Mouse (Mus musculus): ENCODE measurements around the gene Sh3pxd2b.
A peak's percentile ranks its signal among the peaks of the same experiment; 100 is the strongest.

The Sh3pxd2b gene

DNA sequence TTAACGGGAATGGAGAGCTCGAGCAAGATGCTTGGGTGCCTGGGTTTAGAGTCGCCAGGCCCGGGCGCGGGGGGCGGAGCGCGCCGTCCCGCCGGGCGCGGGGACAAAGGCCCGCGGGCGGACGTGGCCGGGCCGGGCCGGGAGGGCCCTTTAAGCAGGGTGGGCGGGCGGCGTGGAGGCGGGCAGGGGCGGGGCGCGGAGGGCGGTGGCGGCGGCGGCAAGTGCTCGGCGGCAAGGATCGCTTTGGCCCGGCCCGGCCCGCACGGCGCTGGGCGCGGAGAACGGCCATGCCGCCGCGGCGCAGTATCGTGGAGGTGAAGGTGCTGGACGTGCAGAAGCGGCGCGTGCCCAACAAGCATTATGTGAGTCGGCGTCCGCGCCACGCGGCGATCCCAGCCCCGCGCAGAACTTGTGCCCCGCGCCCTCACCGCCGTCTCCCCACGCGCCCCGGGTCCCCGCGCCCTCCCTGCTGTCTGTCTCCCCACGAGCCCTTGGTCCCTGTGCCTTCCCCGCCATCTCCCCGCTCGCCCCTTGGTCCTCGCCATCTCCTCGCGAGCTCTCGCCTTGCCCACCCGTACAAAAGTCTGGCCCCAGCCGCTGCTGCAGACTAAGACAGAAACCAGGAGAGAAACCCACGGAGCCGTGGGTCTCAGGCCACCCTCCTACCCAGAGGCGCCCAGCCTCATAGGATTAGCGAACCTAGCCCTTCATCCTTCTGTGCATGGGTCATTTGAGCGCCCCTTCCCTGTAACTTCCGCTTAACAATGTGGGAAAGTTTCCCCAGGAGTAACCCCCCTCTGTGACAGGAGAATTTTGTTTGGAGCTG is at the start of gene Sh3pxd2b:
TSS of gene Sh3pxd2b (plus strand) at position 214 of the 826 bp plus-strand sequence.
- peak; percentile 68 for DNase-seq (ENCODE audit: low spot score)

DNA sequence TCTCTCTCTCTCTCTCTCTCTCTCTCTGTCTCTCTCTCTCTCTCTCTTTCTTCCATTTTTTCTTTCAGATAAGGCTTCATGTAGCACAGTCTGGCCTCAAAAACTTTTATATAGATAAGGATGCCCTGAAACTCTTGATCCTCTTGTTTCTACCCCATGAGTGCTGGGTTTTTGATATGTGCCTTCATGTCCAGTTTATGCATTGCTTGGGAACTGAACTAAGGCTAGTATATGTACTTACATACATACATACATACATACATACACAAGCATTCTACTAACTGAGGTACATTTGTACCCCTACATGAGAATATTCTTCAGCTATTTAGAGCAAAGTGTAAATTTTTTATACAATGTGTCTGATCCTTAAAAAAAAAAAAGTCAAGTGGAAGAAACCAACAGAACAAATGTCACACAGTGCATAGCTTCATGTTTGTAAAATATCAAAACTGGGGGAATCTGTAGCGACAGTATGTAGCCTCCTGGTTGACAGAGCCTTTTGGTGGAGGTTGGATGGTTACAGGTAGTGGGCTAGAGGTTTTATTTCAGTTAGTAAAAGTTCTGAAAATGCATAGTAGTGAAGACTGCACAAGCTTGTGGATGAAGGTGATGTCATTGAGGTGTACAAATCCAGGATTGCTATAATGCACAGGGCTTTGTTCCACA is 49.6 kb upstream of the Sh3pxd2b start:
- DNase-seq (ENCODE audit: low spot score): no peak

DNA sequence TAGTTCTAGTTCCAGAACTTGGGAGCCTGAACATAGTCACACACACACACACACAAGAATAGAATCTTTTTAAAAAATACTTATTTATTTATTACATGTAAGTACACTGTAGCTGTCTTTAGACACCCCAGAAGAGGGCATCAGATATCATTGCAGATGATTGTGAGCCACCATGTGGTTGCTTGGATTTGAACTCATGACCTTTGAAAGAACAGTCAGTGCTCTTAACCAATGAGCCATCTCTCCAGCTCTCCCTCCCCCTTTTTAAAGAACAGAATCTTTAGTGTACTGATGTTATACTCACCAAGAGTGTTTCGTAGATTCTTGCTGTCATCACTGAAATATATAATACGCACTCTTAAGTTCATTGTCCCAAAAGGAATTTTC is 49.1 kb upstream of the Sh3pxd2b start:
- DNase-seq (ENCODE audit: low spot score): no peak

DNA sequence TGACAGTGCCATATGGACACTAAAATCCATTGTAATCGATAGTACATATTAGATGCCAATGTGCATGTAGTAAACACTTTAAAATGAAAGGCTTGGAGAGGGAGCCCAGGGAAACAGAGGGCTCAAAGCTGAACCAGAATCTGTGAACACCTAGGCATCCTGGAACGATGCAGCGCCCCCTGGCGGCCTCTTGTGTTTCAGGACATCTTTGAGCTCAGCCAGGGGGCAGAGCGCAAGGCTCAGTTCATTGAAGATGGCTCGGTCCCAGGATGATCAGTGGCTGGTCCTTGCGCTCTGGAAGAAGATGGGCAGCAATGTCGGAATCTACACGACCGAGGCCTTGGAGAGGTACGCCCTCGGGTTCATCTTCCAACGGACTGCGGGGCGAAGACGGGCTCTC is 47.8 kb upstream of the Sh3pxd2b start, which contains the start of gene Hbq1a:
TSS of gene Hbq1a (plus strand) at position 205 of the 400 bp plus-strand sequence.
- DNase-seq (ENCODE audit: low spot score): peak; percentile 41

DNA sequence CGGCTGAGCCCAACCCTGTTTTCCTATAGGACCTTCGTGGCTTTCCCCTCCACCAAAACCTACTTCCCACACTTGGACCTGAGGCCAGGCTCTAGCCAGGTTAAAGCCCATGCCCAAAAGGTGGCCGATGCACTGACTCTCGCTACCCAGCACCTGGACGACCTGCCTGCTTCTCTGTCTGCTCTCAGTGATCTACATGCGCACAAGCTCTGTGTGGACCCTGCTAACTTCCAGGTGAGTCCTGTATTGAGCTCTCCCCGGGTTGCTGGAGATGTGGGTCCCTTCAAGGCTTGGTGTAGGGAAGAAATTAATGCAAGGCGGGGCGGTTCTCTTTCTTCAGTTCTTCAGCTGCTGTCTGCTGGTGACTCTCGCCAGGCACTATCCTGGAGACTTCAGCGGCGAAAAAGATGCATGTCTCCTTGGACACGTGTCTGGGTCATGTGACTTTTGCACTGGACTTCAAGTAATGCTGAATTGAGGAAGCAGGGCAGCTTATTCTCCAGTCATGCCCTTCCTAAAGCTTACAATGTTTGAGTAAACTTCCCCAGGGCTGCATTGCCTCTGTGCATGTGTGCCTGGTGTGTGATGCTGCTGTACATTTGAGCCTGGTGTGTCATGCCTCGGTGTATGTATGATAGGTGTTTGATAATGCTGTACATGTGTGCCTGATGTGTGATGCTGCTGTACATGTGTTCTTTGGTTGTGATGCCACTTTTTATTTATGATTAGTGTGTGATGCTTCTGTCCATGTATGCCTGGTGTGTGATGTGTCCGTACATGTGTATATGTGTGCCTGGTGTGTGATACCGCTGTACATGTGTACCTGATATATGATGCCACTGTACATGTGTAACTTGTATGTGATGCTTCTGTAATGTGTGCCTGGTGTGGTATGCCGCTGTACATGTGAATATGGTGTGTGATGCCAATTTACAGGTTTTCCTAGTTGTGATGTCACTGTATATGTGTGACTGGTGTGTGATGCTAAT is 47.0 kb upstream of the Sh3pxd2b start:
- no peak for DNase-seq (ENCODE audit: low spot score)

DNA sequence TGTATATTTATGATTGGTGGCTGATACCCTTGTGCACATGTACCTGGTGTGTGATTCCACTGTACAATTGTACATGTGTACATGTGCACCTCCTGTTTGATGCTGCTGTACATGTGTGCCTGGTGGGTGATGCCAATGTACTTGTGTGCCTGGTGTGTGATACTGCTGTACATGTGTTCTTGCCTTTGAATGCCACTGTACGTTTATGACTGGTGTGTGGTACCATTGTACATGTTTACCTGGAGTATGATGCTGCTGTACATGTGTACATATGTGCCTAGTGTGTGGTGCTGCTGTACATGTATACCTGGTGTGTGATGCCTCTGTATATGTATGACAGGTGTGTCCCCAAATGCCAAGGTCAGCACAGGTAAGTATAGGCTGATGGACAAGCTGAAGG is 46.1 kb upstream of the Sh3pxd2b start:
- no peak for DNase-seq (ENCODE audit: low spot score)

DNA sequence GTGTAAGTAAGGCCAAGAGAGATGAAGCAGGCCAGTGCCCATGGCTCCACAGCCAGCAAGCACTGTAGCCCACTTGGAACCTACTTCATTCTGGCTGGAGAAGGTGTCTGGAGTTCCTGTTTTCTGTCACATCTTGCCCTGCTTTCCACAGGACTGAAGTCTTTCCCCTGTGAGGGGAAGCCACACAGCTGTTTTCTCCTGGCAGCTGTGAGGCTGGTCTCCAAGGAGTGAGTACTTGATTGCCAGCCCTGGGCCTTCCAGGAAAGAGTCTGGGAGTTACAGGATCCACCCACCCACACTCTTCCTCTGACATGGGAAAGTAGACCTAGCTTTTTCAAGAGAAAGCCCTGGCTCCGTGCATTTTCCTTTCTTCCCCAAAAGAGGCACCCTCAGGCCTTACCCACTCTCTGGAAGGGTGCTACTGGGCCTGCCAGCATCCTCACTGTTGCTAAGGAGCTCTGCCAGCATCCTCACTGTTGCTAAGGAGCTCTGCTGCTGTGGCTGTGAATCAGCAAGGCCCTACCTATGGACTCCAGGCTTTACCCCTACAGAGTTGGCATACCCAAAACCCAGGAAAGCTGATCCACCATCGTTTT is 44.7 kb upstream of the Sh3pxd2b start:
- DNase-seq (ENCODE audit: low spot score): no peak

DNA sequence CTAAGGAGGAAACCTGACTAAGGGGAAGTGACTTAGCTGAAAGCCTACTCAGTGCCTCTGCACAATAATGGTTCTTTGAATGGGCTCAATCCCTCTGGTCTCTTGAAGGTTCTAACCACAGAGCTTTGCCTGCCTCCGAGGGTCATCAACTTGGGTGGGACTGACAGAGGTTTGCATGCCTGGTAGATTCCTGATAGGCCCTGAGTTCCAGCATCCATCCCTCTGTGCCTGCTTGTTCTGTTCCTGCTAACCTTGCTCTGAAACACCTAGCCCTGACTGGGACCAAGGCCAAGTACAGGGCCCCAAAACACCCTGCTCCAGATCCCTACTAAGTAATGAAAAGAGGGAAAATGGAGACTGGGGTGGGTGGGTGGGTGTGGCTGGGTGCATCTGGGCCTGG is 44.2 kb upstream of the Sh3pxd2b start:
- no peak for DNase-seq (ENCODE audit: low spot score)

DNA sequence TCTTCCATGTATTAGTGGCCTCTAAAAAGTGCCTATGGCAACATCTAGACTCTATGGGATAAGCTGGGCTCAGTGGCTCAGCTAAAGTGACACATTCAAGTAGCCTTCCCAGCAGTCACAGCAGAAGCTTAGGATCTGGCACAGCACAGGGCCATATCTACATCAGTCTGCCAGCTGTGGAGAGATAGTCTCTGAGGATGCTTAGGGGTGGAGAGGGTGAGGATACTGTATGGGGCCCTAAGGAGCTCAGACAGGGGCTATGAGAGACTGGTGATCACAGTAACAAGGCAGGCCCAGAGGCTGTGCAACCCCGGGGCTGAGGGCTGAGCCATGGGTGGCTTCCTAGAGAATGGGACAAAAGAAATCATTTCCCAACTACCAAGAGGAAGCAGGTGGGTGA is 40.6 kb upstream of the Sh3pxd2b start:
- DNase-seq (ENCODE audit: low spot score): no peak

DNA sequence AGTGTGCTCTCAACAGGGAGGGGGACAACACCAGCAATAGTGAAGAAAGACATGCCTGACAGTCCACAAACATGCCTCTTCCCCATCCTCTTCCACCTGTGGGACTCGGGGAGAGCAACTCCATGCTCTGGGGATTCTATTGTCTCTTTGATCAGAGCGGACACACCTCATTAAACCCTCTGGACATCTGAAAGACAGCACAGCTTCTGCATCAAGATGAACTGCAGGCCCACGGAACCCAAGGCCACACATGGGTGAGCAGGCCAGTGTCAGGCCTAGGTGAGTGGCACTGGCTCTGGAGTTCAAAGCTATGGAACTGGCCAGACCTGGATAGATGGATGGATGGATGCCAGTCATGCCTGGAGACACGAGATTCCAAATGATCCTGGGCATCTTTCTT is 38.2 kb upstream of the Sh3pxd2b start:
- DNase-seq (ENCODE audit: low spot score): no peak

DNA sequence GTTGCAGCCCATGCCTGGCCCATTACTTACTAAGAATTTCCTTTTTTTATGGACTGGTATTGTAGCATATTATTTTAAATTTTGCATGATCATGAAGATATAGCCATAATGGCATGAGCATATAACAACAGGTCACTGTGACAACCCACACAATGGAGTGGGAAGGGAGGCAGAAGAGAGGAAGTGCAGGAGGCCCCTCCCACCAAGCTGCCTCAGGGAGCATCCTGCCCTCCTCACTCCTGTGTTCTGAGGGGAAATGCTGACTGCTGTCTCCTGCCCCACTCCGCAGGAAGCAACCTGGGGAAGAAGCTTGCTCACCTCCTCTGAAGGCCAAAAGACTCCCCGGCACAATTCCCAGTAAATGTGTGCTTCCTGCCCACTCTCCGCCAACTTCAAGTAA is 37.7 kb upstream of the Sh3pxd2b start:
- DNase-seq (ENCODE audit: low spot score): no peak

DNA sequence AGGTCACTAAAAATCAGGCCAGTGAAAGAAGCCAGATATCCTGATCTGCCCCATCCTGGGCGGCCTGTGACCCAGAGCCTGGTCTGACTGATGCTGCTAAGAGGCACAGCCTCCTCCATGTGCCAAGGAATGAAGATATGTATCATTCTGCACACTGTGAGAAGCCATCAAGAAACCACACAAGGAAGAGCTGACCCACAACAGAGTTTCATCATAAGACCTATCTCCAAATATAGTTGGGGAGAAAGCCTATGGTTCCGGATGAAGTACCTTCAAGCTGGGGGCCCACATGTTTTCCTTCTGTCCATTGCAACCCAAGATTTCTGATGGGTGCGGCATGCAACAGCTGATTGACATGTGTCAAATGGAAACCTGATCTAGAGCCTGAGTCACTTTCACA is 31.6 kb upstream of the Sh3pxd2b start:
- no peak for DNase-seq (ENCODE audit: low spot score)

DNA sequence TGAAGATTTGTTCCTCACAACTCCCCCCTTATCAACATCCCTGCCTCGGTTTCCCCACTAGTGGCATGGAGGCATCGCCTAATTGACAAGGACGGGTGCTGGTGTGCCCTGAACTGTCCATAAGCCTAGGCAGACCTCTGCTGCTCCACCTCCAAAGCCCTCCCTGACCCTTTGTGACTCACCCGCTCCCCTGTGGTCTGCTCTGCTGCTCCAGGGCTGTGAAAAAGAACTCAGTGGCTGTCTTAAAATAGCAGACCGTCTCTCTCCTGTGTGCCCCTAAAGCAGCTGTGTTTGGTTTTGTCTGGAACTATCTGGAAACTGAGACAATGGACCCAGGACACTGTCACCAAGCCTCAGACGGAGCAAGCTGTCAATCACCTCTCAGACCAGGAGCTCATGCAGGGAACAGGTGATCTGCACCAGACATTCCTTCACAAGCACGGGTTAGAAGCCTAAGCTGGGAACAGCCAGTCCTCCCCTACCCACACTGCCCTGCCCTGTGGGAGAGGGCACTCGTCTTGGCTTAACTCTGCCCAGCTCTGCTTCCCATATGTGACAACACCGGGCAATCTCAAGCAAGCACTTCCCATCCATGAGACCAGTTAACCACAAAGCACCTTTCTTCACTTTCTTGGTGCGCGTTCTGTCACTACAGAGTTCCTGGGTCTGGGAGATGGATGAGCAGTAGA is 27.0 kb upstream of the Sh3pxd2b start:
- DNase-seq (ENCODE audit: low spot score): no peak

DNA sequence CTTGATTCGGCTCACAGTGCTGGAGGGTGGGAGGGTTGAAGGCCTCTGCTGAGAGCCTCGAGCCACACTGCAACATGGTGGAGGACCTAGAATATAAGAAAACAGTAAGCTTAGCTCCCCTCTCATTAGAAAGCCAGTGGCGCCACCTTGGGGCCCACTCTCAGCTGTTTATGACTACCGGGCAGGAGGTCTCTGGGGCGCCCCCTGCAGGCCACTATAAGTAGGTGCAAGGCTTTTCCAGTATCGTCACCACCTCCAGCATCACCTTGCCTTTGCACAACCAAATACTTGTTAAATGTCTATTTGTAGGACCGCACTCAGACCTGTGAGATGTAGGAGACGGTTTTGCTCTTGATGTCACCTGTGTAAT is 26.4 kb upstream of the Sh3pxd2b start:
- peak; percentile 83 for DNase-seq (ENCODE audit: low spot score)

DNA sequence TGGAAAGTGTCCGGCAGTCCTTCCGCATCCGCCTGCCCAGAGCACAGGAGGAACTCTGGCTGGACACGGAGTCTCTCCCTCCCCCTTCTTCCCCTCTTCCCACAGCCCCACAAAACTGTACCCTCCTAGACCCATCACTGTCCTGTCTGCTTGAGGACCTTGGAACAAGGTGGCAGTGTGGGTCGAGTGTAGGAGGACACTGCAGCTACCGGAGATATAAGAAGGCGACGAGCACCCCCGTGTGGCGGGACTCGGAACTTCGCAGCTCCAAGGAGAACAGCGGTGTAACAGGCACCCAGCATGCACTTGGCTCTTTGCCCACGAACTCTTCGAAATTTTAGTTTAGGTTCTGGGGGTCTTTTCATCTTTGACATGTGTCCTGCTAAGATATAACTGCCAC is 23.0 kb upstream of the Sh3pxd2b start:
- DNase-seq (ENCODE audit: low spot score): peak; percentile 94

DNA sequence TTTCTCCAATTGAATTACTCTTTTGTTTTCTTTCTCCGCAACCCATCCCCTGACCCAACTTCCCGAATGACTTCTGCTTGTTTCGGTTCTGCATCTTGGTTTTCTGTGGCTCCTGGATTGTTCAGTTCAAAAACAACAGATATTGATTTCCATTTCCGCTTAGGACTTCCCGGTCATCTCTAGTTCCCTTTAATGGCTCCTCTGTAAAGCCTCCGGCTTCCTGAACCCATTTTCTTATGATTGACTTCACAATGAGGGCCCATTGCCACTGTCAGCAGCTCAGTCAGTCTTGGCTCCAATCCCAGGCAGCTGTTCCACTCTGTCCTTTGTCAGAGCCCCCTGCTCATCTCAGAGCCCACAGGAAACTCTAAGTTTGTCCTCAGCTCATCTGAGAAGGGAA is 16.5 kb upstream of the Sh3pxd2b start:
- DNase-seq (ENCODE audit: low spot score): no peak

DNA sequence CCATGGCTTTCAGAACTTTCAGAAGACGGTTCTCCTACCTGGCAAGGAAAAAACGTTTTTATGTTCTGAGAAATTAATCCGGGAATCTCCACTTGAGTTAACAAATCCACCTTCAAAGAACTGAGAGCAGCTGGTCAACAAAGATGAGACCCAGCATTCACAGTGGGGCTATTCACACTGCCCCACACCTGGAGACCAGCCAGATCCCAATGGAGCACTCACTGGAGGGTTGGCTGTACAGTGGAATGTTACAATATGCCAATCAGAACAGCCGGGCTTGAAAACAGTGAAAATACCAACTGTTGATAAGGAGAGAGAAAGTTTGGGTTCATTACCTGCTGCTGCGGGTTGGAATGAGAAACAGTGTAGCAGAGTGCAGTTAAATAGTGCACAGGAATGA is 15.8 kb upstream of the Sh3pxd2b start:
- DNase-seq (ENCODE audit: low spot score): no peak

DNA sequence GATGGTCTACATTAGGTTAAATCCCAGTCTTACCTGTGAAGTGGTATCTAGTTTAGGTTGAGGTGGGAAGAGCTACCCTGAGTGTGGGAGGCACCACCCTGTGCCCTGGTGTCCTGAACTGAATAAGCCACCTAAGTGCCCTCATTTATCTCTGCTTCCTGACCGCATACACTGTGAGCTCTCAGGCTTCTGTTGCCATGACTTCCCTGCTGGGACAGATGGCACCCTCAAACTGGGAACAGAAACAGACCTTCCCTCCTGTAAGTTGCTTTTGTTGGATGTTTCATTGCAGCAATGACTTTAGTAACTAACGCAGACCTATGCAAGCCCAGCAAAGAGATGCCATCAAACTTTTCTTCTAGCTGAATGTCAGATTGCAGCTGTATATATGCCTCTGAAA is 14.4 kb upstream of the Sh3pxd2b start:
- no peak for DNase-seq (ENCODE audit: low spot score)

DNA sequence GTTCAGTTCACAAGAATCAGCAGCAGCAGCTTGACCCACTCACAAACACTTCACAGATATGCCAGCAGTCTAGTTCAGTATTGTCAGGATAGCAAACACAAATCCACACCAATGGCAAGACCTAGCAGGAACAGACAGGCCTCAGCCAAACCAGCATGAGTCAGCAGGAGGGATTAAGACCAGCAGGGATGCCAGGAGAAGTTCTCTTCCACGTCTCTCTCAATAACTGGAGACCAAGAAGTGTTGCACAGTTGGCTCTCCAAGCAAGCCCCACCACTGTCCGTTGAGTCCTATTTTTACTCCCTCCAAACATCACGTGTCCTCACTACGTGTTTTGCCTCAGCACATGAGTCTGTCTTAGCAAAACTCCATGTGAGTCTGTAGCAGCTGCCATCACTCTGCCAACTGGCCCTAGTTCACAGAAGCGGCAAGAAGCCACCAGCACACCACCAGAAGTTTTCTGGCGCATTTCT is 11.1 kb upstream of the Sh3pxd2b start:
- no peak for DNase-seq (ENCODE audit: low spot score)

DNA sequence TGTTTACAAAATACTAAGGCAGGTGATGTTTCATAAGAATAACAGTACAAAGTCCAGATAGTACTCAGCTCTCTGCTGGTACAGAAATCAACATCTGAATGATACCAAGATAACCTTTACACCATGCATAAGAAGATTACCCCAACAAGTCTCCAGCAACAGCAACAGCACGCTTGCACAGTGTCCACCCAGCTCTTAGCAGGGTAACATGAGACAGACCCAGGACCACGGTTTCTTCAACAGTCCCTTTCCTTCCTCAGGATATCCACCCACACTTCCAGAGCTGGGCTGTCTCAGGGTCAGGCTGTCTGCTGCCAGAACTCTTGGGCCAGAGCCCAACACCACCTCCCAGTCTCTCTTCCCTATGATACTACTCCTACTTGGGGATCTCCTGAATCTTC is 8.5 kb upstream of the Sh3pxd2b start:
- no peak for DNase-seq (ENCODE audit: low spot score)

All from retina, embryonic 14.5 days (tissue).